Mouse (Mus musculus): ENCODE measurements around the gene Sept9.

GRCm38 (mm10) chr11:117160791-117161190 lies 38.7 kb upstream of the Sept9 start:
- TF ChIP-seq GATA1 (IDR thresholded peaks at IDR 0.05; ENCODE audit: borderline replicate concordance, low read length), result no peak
- TF ChIP-seq TAL1 (conservative IDR thresholded peaks at IDR 0.05; ENCODE audit: low read depth, low read length), result no peak

Measured in G1E (cell line).